Mouse (Mus musculus): ENCODE measurements around the gene Skint10. TPM values are rescaled to one million over a fixed set of nuclear protein-coding genes. Genes with fewer than 3 reads are reported as not detected.

The Skint10 gene
- total RNA-seq (2021): not detected

DNA sequence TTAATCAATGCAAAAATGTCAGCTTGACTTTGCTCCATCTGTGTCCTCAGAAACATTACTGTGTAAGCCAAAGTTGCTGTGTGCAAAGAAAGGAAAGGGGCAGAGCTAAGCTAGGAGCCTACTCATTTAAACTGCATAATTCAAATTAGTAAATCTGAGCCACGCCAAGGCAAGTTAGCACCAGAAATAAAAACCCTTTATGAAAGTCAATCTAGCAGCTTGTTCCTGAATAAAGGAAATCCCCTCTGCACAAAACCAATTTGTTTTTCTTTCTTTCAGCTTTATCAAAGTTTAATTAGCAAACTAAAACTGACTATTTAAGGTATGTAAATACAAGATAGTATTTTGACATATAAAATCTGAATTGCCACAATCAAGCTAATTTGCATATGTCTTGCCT, at the start of gene Skint10:
Gene Skint10 (minus strand): TSS at position 101 of the 400 bp plus-strand sequence.
- no peak for DNase-seq

DNA sequence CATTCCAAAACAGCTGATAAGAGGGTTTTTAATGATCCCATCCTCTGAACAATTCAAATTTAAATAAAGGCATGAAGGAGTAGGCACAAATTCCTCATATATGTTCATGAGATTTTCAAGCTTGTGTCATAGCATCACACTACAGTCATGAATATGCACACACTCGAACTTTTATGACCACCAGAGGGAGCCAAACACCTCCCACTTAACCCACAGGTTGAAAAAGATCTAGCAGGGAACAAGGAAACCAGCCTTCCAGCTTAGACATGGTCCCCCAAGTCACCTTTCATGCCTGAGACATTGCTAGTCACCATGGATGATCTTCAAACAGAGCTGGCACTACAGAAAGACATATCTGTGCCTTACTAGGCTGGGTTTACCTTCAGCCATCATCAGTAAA, 16.0 kb upstream of the Skint10 start:
- no peak for DNase-seq

Other genes with a start within 250 kb of the Skint10 start
- not detected for gene Skint2, start 217.7 kb downstream of the Skint10 start, total RNA-seq (2021)

Measured in heart, postnatal 4 days (tissue).